Mouse (Mus musculus): ENCODE data around the gene Msh2. TPM values are rescaled to one million over a fixed set of nuclear protein-coding genes. Genes with fewer than 3 reads are reported as not detected.

Gene Msh2
- polyA plus RNA-seq (2014; fragmentation: Illumina TruSeq; extraction: RNeasy Lipid Tissue Mini Kit (QIAGEN cat#74804); ENCODE audit: low read depth, low replicate concordance), result 7.9 TPM

GRCm38 (mm10) chr17:87671890-87672660 lies at the start of gene Msh2:
Gene Msh2 (plus strand): TSS chr17:87672330.

Other genes starting within 250 kb of the Msh2 start
- not detected for gene Stpg4, start 244.6 kb upstream of the Msh2 start, polyA plus RNA-seq (2014; fragmentation: Illumina TruSeq; extraction: RNeasy Lipid Tissue Mini Kit (QIAGEN cat#74804); ENCODE audit: low read depth, low replicate concordance)
- gene Calm2, start 225.4 kb upstream of the Msh2 start, polyA plus RNA-seq (2014; fragmentation: Illumina TruSeq; extraction: RNeasy Lipid Tissue Mini Kit (QIAGEN cat#74804); ENCODE audit: low read depth, low replicate concordance), result 444 TPM
- 1.9 TPM for gene Epcam, start 36.4 kb upstream of the Msh2 start, polyA plus RNA-seq (2014; fragmentation: Illumina TruSeq; extraction: RNeasy Lipid Tissue Mini Kit (QIAGEN cat#74804); ENCODE audit: low read depth, low replicate concordance)
- gene Kcnk12, start 125.7 kb downstream of the Msh2 start, polyA plus RNA-seq (2014; fragmentation: Illumina TruSeq; extraction: RNeasy Lipid Tissue Mini Kit (QIAGEN cat#74804); ENCODE audit: low read depth, low replicate concordance), result not detected
- gene Rpl36-ps4, start 248.6 kb downstream of the Msh2 start, polyA plus RNA-seq (2014; fragmentation: Illumina TruSeq; extraction: RNeasy Lipid Tissue Mini Kit (QIAGEN cat#74804); ENCODE audit: low read depth, low replicate concordance), result not detected

Measured in liver, adult 10 weeks (tissue).